In genomic region chr14:22514362-22515084, GRCm38 (mm10) we compare ENCODE assay signal across 10 mouse cellular contexts.
DNase-seq lines count a peak whose midpoint lies in the region; ATAC-seq lines count a peak whose summit lies in the region.
"Had no signal": no experiment of that assay in that cellular context is flagged by ENCODE, and none has a peak within 500 bp of the region (broad histone marks: within the 10 kb centered on the region; RNA-seq: fewer than 3 reads in every experiment).

No protein-coding gene starts in this region.

- no peak overlapping the region for H3K4me2 ChIP-seq in forebrain, embryonic 14.5 days (ENCODE audit: low read length)
- no peak overlapping the region for H3K4me2 ChIP-seq in forebrain, embryonic 12.5 days
- no peak overlapping the region for H3K4me2 ChIP-seq in intestine, embryonic 16.5 days (ENCODE audit: low read depth, low read length)
- H3K4me2 ChIP-seq: embryonic facial prominence, embryonic 12.5 days; midbrain, embryonic 12.5 days had no signal

- H3K4me1 ChIP-seq in forebrain, embryonic 14.5 days (ENCODE audit: control insufficient read depth, insufficient read depth, low read length): no peaks in the 10 kb centered on the region
- H3K4me1 ChIP-seq in forebrain, embryonic 12.5 days: no peaks in the 10 kb centered on the region
- no peaks in the 10 kb centered on the region for H3K4me1 ChIP-seq in intestine, embryonic 16.5 days (ENCODE audit: control insufficient read depth, insufficient read depth, low read length)
- H3K4me1 ChIP-seq: midbrain, embryonic 12.5 days had no signal

- no peak overlapping the region for H3K4me3 ChIP-seq in forebrain, embryonic 14.5 days (ENCODE audit: low read depth, low read length)
- H3K4me3 ChIP-seq in forebrain, embryonic 12.5 days (replicated peaks): no peak overlapping the region
- H3K4me3 ChIP-seq in intestine, embryonic 16.5 days (ENCODE audit: low read length): no peak overlapping the region
- H3K4me3 ChIP-seq: embryonic facial prominence, embryonic 12.5 days; midbrain, embryonic 12.5 days had no signal

- no peaks in the 10 kb centered on the region for H3K9me3 ChIP-seq in forebrain, embryonic 14.5 days (replicated peaks; ENCODE audit: control insufficient read depth, low read length)
- no peaks in the 10 kb centered on the region; the same call in 1 of the 2 replicates for H3K9me3 ChIP-seq in forebrain, embryonic 12.5 days
- no peaks in the 10 kb centered on the region for H3K9me3 ChIP-seq in intestine, embryonic 16.5 days (ENCODE audit: control insufficient read depth, low read length)
- H3K9me3 ChIP-seq: embryonic facial prominence, embryonic 12.5 days; midbrain, embryonic 12.5 days had no signal

- peak; percentile 81; the same call in 1 of the 2 replicates for ATAC-seq in forebrain, embryonic 14.5 days
- no peak for ATAC-seq in forebrain, embryonic 12.5 days (ENCODE audit: low FRiP score)
- ATAC-seq in intestine, embryonic 16.5 days: no peak

- no peaks in the 10 kb centered on the region for H3K27me3 ChIP-seq in forebrain, embryonic 14.5 days (replicated peaks; ENCODE audit: control insufficient read depth, insufficient read depth, low read length)
- 0 out of 2 replicates have a peak, but pooled peaks cover 2% of the 10 kb centered on the region for H3K27me3 ChIP-seq in forebrain, embryonic 12.5 days
- no peaks in the 10 kb centered on the region for H3K27me3 ChIP-seq in intestine, embryonic 16.5 days (replicated peaks; ENCODE audit: control insufficient read depth, insufficient read depth, low read length)
- H3K27me3 ChIP-seq: embryonic facial prominence, embryonic 12.5 days; midbrain, embryonic 12.5 days had no signal

- no peak overlapping the region for H3K27ac ChIP-seq in forebrain, embryonic 14.5 days (ENCODE audit: low read depth, low read length)
- H3K27ac ChIP-seq in forebrain, embryonic 12.5 days: no peak overlapping the region
- no peak overlapping the region for H3K27ac ChIP-seq in intestine, embryonic 16.5 days (ENCODE audit: low read length)
- H3K27ac ChIP-seq: embryonic facial prominence, embryonic 12.5 days; midbrain, embryonic 12.5 days had no signal

- no peaks in the 10 kb centered on the region for H3K36me3 ChIP-seq in forebrain, embryonic 14.5 days (ENCODE audit: control insufficient read depth, insufficient read depth, low read length)
- no peaks in the 10 kb centered on the region for H3K36me3 ChIP-seq in forebrain, embryonic 12.5 days (replicated peaks)
- H3K36me3 ChIP-seq in intestine, embryonic 16.5 days (ENCODE audit: control insufficient read depth, insufficient read depth, low read length): no peaks in the 10 kb centered on the region
- H3K36me3 ChIP-seq: embryonic facial prominence, embryonic 12.5 days; midbrain, embryonic 12.5 days had no signal

- WGBS in forebrain, embryonic 14.5 days: 51% methylated on average over 5 of the region's 5 CpGs
- WGBS in forebrain, embryonic 12.5 days: 73% methylated on average over 5 of the region's 5 CpGs
- 51% methylated on average over 5 of the region's 5 CpGs for WGBS in intestine, embryonic 16.5 days

- intact Hi-C loops in left cerebral cortex, postnatal 4 days (cut with DNase I): no loop called here

- peak; percentile 92 for DNase-seq in forebrain, embryonic 14.5 days (ENCODE audit: low spot score)
- DNase-seq in left cerebral cortex, postnatal 4 days: peak; percentile 77
- DNase-seq in left cerebral cortex, adult 11 months (ENCODE audit: low spot score): no peak
- DNase-seq in adrenal gland, postnatal 14 days: peak; percentile 72
- peak; percentile 14 to 49 for DNase-seq in layer of hippocampus, postnatal 14 days (ENCODE audit: low spot score in 2 of 2)
- no peak for DNase-seq in embryo, embryonic 9.5 days (ENCODE audit: extremely low spot score)

- no peak overlapping the region for H3K9ac ChIP-seq in forebrain, embryonic 14.5 days (ENCODE audit: low read length)
- no peak overlapping the region for H3K9ac ChIP-seq in forebrain, embryonic 12.5 days
- no peak overlapping the region for H3K9ac ChIP-seq in intestine, embryonic 16.5 days (ENCODE audit: low read depth, low read length)
- H3K9ac ChIP-seq: embryonic facial prominence, embryonic 12.5 days; midbrain, embryonic 12.5 days had no signal

Comparison
In these comparisons a context has a peak if more than half of its experiments do, and no peak if none do; other contexts are left out.
1. DNase-seq: peak in forebrain, embryonic 14.5 days (single experiment), left cerebral cortex, postnatal 4 days (single experiment), adrenal gland, postnatal 14 days (single experiment) and layer of hippocampus, postnatal 14 days (2 of 2); none in left cerebral cortex, adult 11 months (single experiment) and embryo, embryonic 9.5 days (single experiment).